Mouse (Mus musculus): ENCODE results near the gene Cldn4. TPM values are rescaled to one million over a fixed set of nuclear protein-coding genes. Genes with fewer than 3 reads are reported as not detected.

The Cldn4 gene
- 1.6 and 1.7 TPM in 2 replicates for polyA plus RNA-seq (2015; fragmentation: Nextera tagmentation; extraction: Ambion mirVana)

DNA sequence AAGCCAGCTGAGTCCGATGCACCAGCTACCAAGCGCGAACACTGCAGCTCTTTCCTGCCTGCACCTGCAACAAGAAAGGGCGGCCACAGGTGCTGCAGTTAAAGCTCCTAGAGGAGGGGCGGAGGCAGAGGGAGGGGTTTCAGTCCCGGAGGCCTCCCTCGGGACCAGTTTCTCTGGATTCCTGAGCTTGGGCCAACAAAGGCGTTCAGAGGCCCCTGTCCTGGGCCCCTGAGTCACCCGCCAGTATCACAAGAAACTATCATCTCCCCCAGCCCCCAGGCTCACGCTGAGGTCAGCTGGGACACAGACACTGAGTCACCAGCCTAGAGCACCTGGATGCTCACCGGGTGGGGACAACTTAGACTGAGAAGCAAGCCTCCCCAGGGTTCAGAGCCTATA lies at the start of gene Cldn4:
Gene Cldn4, minus strand, starts transcription at position 78 of the 399 bp plus-strand sequence.
- no peaks in the 10 kb centered on the region for H3K36me3 ChIP-seq
- H3K4me2 ChIP-seq: peak within 1 kb of the TSS; percentile 49
- H3K4me3 ChIP-seq: peak within 1 kb of the TSS; percentile 33
- peaks cover 38% of the 10 kb centered on the region for H3K27me3 ChIP-seq (replicated peaks)
- WGBS: 13% methylated on average over 11 of the region's 11 CpGs
- no peak within 1 kb of the TSS for H3K27ac ChIP-seq (replicated peaks)
- H3K9me3 ChIP-seq: no peaks in the 10 kb centered on the region
- no peak for ATAC-seq (ENCODE audit: extremely low read depth, insufficient number of reproducible peaks, low FRiP score, low TSS enrichment)
- peak within 1 kb of the TSS; percentile 42 for H3K9ac ChIP-seq
- H3K4me1 ChIP-seq: peaks cover 46% of the 10 kb centered on the region

DNA sequence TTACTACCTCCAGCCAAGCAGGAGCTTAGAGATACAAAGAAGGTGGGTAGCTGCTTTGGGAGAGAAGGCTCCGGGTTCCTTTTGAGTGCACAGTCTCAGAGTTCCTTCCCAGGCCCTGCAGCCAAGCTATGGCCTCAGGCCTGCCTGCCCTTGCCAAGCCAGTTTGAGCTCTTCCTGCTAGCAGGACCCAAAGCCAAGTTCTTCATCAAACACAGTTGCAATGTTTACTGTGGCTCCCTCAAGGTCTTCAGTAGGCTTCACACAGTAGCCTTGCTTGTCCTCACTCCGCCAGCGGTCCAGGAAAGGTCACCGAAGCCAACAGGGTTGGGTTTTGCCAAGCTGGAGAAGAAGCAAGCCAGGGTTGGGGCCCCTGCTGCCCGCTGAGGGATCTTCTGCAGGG lies 45.8 kb upstream of the Cldn4 start:
- Histone ChIP-seq H3K36me3 (no peaks in the 10 kb centered on the region), H3K4me3 (no peak overlapping the region), H3K27me3 (replicated peaks) (peaks cover 31% of the 10 kb centered on the region), H3K4me2 (no peak overlapping the region), H3K27ac (replicated peaks) (no peak overlapping the region), H3K9me3 (no peaks in the 10 kb centered on the region), H3K4me1 (peaks cover 4% of the 10 kb centered on the region; the same call in 1 of the 2 replicates), H3K9ac (no peak overlapping the region)
- WGBS: 72% methylated on average over 5 of the region's 5 CpGs
- no peak for ATAC-seq (ENCODE audit: extremely low read depth, insufficient number of reproducible peaks, low FRiP score, low TSS enrichment)

DNA sequence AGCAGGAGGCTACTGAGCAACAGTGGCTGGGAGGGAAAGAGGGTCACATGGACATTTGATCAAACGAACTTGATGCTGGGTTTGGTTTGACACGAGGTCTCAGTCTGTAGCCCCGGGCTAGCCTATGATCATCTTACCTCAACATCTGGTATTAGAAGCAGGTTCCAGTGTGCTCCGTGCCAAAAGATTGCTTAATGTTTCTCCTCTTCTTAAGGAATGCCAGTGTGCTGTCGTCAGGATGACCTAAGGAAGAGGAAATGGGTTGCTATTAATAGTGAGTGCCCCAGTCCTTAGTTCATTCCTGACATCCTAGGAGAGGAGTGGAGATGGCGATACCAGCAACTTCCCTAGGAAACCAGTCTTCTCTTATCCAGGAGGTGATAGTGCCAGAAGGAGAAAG lies 43.0 kb upstream of the Cldn4 start:
- peaks cover 25% of the 10 kb centered on the region for H3K4me1 ChIP-seq
- no peak overlapping the region for H3K4me3 ChIP-seq
- no peak overlapping the region for H3K9ac ChIP-seq
- no peak overlapping the region for H3K27ac ChIP-seq (replicated peaks)
- no peaks in the 10 kb centered on the region for H3K36me3 ChIP-seq
- peaks cover 60% of the 10 kb centered on the region for H3K27me3 ChIP-seq (replicated peaks)
- H3K9me3 ChIP-seq: no peaks in the 10 kb centered on the region
- H3K4me2 ChIP-seq: no peak overlapping the region
- 28% methylated on average over 6 of the region's 6 CpGs for WGBS
- no peak for ATAC-seq (ENCODE audit: extremely low read depth, insufficient number of reproducible peaks, low FRiP score, low TSS enrichment)

DNA sequence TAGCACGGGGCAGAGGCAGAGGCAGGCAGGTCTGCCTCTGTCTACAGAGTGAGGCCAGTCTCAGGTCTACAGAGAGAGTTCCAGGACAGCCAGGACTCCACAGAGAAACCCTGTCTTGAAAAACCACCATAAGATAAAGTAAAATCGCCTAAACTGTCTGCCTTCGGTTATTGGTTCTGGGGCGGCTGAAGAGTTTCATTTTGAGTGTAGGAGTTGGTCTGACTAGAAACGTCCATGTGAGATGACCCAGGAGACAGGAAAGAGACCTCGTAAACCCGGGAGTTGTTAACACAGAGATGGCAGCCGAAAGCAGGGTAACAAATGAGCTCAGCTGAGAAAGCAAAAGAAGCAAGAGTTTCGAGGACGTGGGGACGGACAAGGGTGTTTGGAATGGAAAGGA lies 42.4 kb upstream of the Cldn4 start:
- Histone ChIP-seq H3K27me3 (replicated peaks) (peaks cover 65% of the 10 kb centered on the region), H3K4me2 (no peak overlapping the region), H3K4me3 (no peak overlapping the region), H3K9me3 (no peaks in the 10 kb centered on the region), H3K9ac (no peak overlapping the region), H3K36me3 (no peaks in the 10 kb centered on the region), H3K27ac (replicated peaks) (no peak overlapping the region), H3K4me1 (peaks cover 25% of the 10 kb centered on the region)
- WGBS: 54% methylated on average over 11 of the region's 11 CpGs
- ATAC-seq (ENCODE audit: extremely low read depth, insufficient number of reproducible peaks, low FRiP score, low TSS enrichment): no peak

DNA sequence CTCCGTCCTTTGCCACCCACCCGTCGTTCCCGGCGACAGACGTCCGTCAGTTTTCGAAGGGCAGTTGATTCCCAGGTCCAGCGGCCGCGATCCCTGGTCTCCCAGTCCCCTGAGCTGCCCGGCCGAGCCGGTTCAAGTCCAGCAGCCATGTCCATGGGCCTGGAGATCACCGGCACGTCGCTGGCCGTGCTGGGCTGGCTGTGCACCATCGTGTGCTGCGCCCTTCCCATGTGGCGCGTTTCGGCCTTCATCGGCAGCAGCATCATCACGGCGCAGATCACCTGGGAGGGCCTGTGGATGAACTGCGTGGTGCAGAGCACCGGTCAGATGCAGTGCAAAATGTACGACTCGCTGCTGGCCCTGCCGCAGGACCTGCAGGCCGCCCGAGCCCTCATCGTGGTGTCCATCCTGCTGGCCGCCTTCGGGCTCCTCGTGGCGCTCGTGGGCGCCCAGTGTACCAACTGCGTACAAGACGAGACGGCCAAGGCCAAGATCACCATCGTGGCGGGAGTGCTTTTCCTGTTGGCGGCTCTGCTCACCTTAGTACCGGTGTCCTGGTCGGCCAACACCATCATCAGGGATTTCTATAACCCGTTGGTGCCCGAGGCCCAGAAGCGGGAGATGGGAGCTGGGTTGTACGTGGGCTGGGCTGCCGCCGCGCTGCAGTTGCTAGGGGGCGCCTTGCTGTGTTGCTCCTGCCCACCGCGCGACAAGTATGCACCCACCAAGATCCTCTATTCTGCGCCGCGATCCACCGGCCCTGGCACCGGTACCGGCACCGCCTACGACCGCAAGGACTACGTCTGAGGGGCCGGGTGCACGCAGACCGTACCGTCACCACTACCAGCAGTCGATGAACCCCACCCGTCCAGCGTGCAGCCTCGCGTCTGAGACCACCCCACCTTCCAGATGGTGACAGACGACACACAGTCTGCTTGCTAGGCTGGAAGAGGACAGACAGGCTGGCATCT lies 39.8 kb upstream of the Cldn4 start:
- H3K9ac ChIP-seq: peak overlapping the region; percentile 62; the same call in 1 of the 2 replicates
- H3K4me1 ChIP-seq: peaks cover 25% of the 10 kb centered on the region
- 3% methylated on average over 79 of the region's 79 CpGs for WGBS
- peak overlapping the region; percentile 46 for H3K4me3 ChIP-seq
- H3K4me2 ChIP-seq: peak overlapping the region; percentile 68
- H3K27ac ChIP-seq (replicated peaks): no peak overlapping the region
- H3K36me3 ChIP-seq: no peaks in the 10 kb centered on the region
- H3K27me3 ChIP-seq (replicated peaks): peaks cover 77% of the 10 kb centered on the region
- no peak for ATAC-seq (ENCODE audit: extremely low read depth, insufficient number of reproducible peaks, low FRiP score, low TSS enrichment)
- no peaks in the 10 kb centered on the region for H3K9me3 ChIP-seq

DNA sequence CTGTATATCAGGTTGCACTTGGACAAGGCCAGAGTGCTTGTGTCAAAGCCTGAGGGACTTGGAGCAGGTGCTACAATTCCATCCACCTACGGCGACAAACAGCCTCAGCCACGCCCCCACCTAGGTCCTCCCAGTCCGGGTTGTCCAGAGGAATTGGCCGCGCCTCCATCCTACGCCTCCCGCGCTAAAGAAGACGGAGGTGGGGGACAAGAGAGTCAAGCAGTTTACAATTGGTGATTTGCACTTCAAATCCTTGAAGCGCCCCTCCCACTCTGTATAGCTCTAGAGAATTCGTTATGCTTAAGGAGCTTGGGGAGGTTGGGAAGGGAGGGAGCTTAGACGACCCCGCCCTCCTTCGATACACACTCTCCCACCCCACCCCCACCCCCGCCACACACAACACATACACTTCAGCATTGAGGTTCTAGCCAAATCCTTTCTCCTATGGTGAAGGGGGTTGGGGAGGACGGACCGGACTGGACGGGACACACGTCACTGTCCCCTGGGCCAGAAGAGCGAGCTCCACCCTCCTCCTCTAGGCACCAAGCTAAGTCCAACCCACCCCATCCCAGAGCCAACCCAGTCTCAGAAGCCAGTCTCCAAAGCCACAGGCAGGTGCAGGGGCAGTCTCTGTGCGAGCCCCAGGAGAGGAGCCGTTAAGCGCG lies 39.0 kb upstream of the Cldn4 start, which contains the start of gene Cldn3:
Gene Cldn3, plus strand, starts transcription at position 582 of the 665 bp plus-strand sequence.
- H3K9me3 ChIP-seq: no peaks in the 10 kb centered on the region
- H3K4me3 ChIP-seq: peak within 1 kb of the TSS; percentile 46
- peaks cover 29% of the 10 kb centered on the region for H3K4me1 ChIP-seq
- H3K27ac ChIP-seq (replicated peaks): no peak within 1 kb of the TSS
- peaks cover 75% of the 10 kb centered on the region for H3K27me3 ChIP-seq (replicated peaks)
- WGBS: 4% methylated on average over 25 of the region's 25 CpGs
- no peak for ATAC-seq (ENCODE audit: extremely low read depth, insufficient number of reproducible peaks, low FRiP score, low TSS enrichment)
- no peaks in the 10 kb centered on the region for H3K36me3 ChIP-seq
- H3K9ac ChIP-seq: peak within 1 kb of the TSS; percentile 62; the same call in 1 of the 2 replicates
- peak within 1 kb of the TSS; percentile 68 for H3K4me2 ChIP-seq

DNA sequence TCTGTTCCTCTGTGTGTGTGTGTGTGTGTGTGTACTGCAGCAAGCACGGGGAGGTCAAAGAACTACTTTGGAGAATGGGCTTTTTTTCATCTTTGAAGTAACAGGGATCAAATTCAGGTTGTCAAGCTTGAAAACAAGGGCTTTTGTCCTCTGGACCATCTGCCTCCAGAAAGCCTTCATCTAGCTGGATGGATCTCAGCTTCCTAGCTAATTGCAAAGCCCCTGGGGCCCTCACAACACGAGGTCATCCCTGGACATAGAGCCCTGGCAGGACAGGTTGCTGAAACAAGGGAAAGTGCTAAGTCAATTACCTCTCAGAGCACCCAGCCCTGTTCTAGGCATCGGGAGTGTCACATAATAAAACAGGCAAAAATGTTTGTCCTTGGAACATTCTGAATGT lies 37.0 kb upstream of the Cldn4 start:
- Histone ChIP-seq H3K9ac (no peak overlapping the region), H3K4me3 (no peak overlapping the region), H3K9me3 (no peaks in the 10 kb centered on the region), H3K4me1 (peaks cover 24% of the 10 kb centered on the region), H3K27ac (replicated peaks) (no peak overlapping the region), H3K27me3 (replicated peaks) (peaks cover 57% of the 10 kb centered on the region), H3K4me2 (no peak overlapping the region), H3K36me3 (no peaks in the 10 kb centered on the region)
- no peak for ATAC-seq (ENCODE audit: extremely low read depth, insufficient number of reproducible peaks, low FRiP score, low TSS enrichment)
- 35% methylated on average over 3 of the region's 3 CpGs for WGBS

DNA sequence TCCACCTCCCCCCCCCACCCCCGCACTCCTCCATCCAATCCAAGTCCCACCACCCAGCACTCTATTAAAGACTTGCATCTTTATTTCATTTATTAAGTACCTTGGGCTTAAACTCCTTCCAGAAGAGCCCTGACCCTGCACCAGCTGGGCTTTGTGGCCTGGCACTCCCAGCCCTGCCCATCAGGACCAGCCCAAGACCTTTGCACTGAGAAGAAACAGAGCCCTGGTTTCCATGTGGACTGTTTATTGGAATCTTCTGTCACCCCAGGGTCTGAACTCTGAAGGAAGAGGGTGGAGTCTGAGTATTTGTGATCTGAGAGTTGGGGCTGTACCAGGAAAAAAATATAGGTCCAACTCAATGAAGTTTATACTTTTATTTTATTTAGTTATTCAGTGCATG lies 36.4 kb upstream of the Cldn4 start:
- no peaks in the 10 kb centered on the region for H3K9me3 ChIP-seq
- no peak for ATAC-seq (ENCODE audit: extremely low read depth, insufficient number of reproducible peaks, low FRiP score, low TSS enrichment)
- H3K9ac ChIP-seq: no peak overlapping the region
- H3K36me3 ChIP-seq: no peaks in the 10 kb centered on the region
- H3K27me3 ChIP-seq (replicated peaks): peaks cover 56% of the 10 kb centered on the region
- H3K4me3 ChIP-seq: no peak overlapping the region
- no peak overlapping the region for H3K4me2 ChIP-seq
- H3K4me1 ChIP-seq: peaks cover 24% of the 10 kb centered on the region
- 94% methylated on average over 1 of the region's 1 CpGs for WGBS
- no peak overlapping the region for H3K27ac ChIP-seq (replicated peaks)

DNA sequence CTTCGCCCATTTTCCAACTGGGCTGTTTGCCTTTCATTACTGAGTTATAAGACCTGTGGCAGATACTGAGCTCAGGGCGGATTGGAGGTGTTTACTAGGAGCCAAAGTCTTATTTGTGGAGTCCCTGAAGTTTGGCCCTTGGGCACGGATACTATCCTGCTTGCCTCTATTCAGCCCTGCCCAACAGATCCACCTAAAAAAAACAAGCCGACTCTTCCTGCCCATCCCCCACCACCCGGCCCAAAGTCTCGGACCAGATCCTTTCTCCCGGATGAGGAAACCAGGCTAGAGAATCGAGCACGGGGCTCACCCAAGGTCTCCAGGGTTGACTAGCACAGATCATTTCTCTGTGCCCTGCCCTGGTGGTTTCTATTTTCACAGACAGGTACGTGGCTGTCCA lies 34.4 kb upstream of the Cldn4 start:
- WGBS: 50% methylated on average over 10 of the region's 10 CpGs
- Histone ChIP-seq H3K27ac (replicated peaks) (no peak overlapping the region), H3K36me3 (no peaks in the 10 kb centered on the region), H3K27me3 (replicated peaks) (peaks cover 37% of the 10 kb centered on the region), H3K9me3 (no peaks in the 10 kb centered on the region), H3K4me1 (peaks cover 16% of the 10 kb centered on the region), H3K4me3 (no peak overlapping the region), H3K4me2 (no peak overlapping the region), H3K9ac (no peak overlapping the region)
- ATAC-seq (ENCODE audit: extremely low read depth, insufficient number of reproducible peaks, low FRiP score, low TSS enrichment): no peak

DNA sequence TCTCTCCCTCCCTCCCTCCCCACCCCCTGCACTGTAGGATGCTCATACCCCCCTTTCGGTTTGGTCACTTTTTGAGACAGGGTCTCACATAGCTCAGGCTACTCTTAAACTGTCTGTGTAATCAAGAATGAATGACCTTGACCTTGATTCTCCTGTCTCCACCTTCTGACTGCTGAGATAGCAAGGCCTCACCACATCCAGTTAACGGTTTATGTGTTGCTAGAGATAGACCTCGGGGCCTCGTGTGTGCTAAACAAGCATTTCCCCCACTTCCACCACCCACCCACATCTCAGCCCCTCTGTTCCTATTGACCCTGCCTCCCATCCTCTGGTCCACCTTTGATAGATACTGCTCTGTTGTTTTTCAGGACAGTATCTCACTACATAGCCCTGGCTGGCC lies 31.1 kb upstream of the Cldn4 start:
- H3K4me3 ChIP-seq: no peak overlapping the region
- WGBS: 41% methylated on average over 4 of the region's 4 CpGs
- H3K27ac ChIP-seq (replicated peaks): no peak overlapping the region
- no peak for ATAC-seq (ENCODE audit: extremely low read depth, insufficient number of reproducible peaks, low FRiP score, low TSS enrichment)
- H3K36me3 ChIP-seq: no peaks in the 10 kb centered on the region
- H3K4me2 ChIP-seq: no peak overlapping the region
- H3K4me1 ChIP-seq: peaks cover 15% of the 10 kb centered on the region
- H3K27me3 ChIP-seq (replicated peaks): 0 out of 2 replicates have a peak, but pooled peaks cover 6% of the 10 kb centered on the region
- H3K9me3 ChIP-seq: no peaks in the 10 kb centered on the region
- no peak overlapping the region for H3K9ac ChIP-seq

DNA sequence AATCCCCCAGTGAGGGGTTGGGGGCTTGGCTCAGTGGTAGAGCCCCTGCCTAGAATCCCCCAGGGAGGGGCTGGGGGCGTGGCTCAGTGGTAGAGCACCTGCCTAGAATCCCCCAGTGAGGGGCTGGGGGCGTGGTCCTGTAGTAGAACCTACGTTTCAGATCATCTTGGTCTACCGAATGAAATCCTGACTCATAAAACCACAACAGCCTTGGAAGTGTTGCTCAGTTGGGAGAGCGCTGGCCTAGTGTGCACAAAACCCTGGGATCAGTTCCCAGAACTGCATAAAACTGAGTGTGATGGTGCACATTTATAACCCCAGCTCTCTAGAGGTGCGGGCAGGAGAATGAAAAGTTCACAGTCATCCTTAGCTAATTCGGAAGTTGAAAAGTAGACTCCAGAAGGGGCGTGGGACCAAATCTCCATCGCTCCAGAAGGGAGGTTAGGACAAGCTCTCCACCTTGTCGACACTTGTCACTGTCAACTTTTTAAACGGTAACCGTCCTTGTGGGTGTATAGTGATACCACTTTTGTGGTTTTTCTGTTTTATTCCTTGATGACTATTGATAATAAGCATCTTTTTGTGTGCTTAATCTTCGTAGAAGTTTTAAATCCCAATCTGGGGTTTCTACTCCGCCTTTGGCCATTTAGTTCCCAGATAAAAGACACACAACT lies 30.0 kb upstream of the Cldn4 start:
- H3K27ac ChIP-seq (replicated peaks): no peak overlapping the region
- H3K4me1 ChIP-seq: peaks cover 15% of the 10 kb centered on the region
- no peak overlapping the region for H3K4me3 ChIP-seq
- no peak overlapping the region for H3K9ac ChIP-seq
- 67% methylated on average over 14 of the region's 14 CpGs for WGBS
- H3K9me3 ChIP-seq: no peaks in the 10 kb centered on the region
- H3K36me3 ChIP-seq: no peaks in the 10 kb centered on the region
- no peak overlapping the region for H3K4me2 ChIP-seq
- 0 out of 2 replicates have a peak, but pooled peaks cover 6% of the 10 kb centered on the region for H3K27me3 ChIP-seq (replicated peaks)
- ATAC-seq (ENCODE audit: extremely low read depth, insufficient number of reproducible peaks, low FRiP score, low TSS enrichment): no peak

Data from heart, embryonic 13.5 days (tissue).